Mouse (Mus musculus) MEL (cell line): ENCODE results near the gene Nlrp1b.

Experiments
- CHD1 ChIP-seq: IDR thresholded peaks from 2 replicates; pipeline ENCODE4 v1.6.1; 2012; ENCODE audit warnings: low read depth, mild to moderate bottlenecking, inconsistent platforms, low read length, improper control_type of control experiment
- CTCF ChIP-seq, 3 experiments: IDR thresholded peaks in 2 of 3; conservative IDR thresholded peaks in 1 of 3; 2 replicates each; pipeline ENCODE4 v1.5.1; 2011 to 2012; ENCODE audit warnings: low read length in 3 of 3, low read depth in 2 of 3, mild to moderate bottlenecking in 2 of 3, improper control_type of control experiment in 1 of 3, inconsistent platforms in 1 of 3, mixed read lengths in 1 of 3, moderate library complexity in 1 of 3; ENCODE audit not compliant: control insufficient read depth in 1 of 3, insufficient read depth in 1 of 3, poor library complexity in 1 of 3, severe bottlenecking in 1 of 3
- ELF1 ChIP-seq: IDR thresholded peaks from 2 replicates; pipeline ENCODE4 v1.6.1; 2014; ENCODE audit warnings: low read depth, mild to moderate bottlenecking, inconsistent platforms, low read length, improper control_type of control experiment, moderate library complexity
- EP300 ChIP-seq, 2 experiments: IDR thresholded peaks; 2 replicates each; pipeline ENCODE4 v1.6.1; 2011; ENCODE audit warnings: improper control_type of control experiment in 2 of 2, low read length in 2 of 2, low read depth in 1 of 2, mild to moderate bottlenecking in 1 of 2
- GABPA ChIP-seq: IDR thresholded peaks from 2 replicates; pipeline ENCODE4 v1.6.1; 2012; ENCODE audit warnings: low read depth, mild to moderate bottlenecking, inconsistent platforms, low read length, improper control_type of control experiment, moderate library complexity
- KAT2A ChIP-seq: conservative IDR thresholded peaks from 2 replicates; pipeline ENCODE4 v1.6.1; 2012; ENCODE audit warnings: low read depth, low read length, improper control_type of control experiment, inconsistent platforms
- MAFK ChIP-seq: IDR thresholded peaks from 2 replicates; pipeline ENCODE4 v1.6.1; 2011; ENCODE audit warnings: low read depth, mild to moderate bottlenecking, low read length, improper control_type of control experiment, borderline replicate concordance
- MXI1 ChIP-seq: IDR thresholded peaks from 2 replicates; pipeline ENCODE4 v1.6.1; 2011; ENCODE audit warnings: mild to moderate bottlenecking, low read depth, low read length, improper control_type of control experiment
- NELFE ChIP-seq: IDR thresholded peaks from 2 replicates; pipeline ENCODE4 v1.6.1; 2011; ENCODE audit warnings: low read depth, low read length, improper control_type of control experiment
- POLR2A ChIP-seq, 2 experiments: IDR thresholded peaks; 2 replicates each; pipeline ENCODE4 v1.6.1; 2011 to 2012; ENCODE audit warnings: low read length in 2 of 2, mild to moderate bottlenecking in 2 of 2, control low read depth in 1 of 2, improper control_type of control experiment in 1 of 2, low read depth in 1 of 2, moderate library complexity in 1 of 2; ENCODE audit not compliant: control insufficient read depth in 1 of 2, insufficient read depth in 1 of 2, poor library complexity in 1 of 2
- SIN3A ChIP-seq: IDR thresholded peaks from 2 replicates; pipeline ENCODE4 v1.6.1; 2012; ENCODE audit warnings: low read length, improper control_type of control experiment, inconsistent platforms
- USF1 ChIP-seq: IDR thresholded peaks from 2 replicates; pipeline ENCODE4 v1.6.1; 2014; ENCODE audit warnings: low read depth, mild to moderate bottlenecking, inconsistent platforms, low read length, improper control_type of control experiment, moderate library complexity
- USF2 ChIP-seq, 2 experiments: IDR thresholded peaks; 2 replicates each; pipeline ENCODE4 v1.6.1; 2011 to 2012; ENCODE audit warnings: improper control_type of control experiment in 2 of 2, low read length in 2 of 2, borderline replicate concordance in 1 of 2, inconsistent platforms in 1 of 2, low read depth in 1 of 2, mild to moderate bottlenecking in 1 of 2; ENCODE audit not compliant: insufficient read depth in 1 of 2

DNA sequence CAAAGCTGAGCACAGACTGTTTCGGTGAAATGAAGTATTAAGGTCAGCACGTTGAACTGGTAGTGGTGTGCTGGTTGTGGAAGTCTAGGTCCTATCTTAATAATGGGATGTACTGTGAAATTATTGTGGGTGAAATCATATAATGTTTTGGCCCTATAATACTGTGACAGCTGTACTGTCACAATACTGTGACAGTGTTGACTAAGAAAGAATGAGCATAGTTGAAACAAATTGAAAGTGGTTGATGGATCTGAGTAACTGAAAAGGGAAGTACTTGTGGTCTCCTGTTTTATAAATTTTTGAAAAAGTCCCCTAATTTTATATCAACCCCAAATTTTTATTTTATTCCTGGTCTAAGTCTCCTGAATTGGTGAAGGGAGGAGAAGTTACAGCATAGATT, 123.4 kb downstream of the Nlrp1b start:
- TF ChIP-seq CTCF (IDR thresholded peaks at IDR 0.05 in 2 of 3, conservative IDR thresholded peaks at IDR 0.05 in 1 of 3; ENCODE audit: control insufficient read depth in 1 of 3, insufficient read depth in 1 of 3, low read depth in 2 of 3, low read length in 3 of 3, poor library complexity in 1 of 3, severe bottlenecking in 1 of 3) (no peak), USF2 (IDR thresholded peaks at IDR 0.05; ENCODE audit: borderline replicate concordance in 1 of 2, insufficient read depth in 1 of 2, low read depth in 1 of 2, low read length in 2 of 2) (no peak), GABPA (no peak), CHD1 (no peak), NELFE (no peak), SIN3A (no peak), POLR2A (IDR thresholded peaks at IDR 0.05; ENCODE audit: control insufficient read depth in 1 of 2, insufficient read depth in 1 of 2, low read depth in 1 of 2, low read length in 2 of 2, poor library complexity in 1 of 2) (no peak), EP300 (IDR thresholded peaks at IDR 0.05; ENCODE audit: low read depth in 1 of 2, low read length in 2 of 2) (no peak), MXI1 (no peak), ELF1 (no peak), KAT2A (no peak), MAFK (no peak), USF1 (no peak)
